Mouse (Mus musculus) heart, adult 2 months (tissue): ENCODE results near the gene Zbtb14.

ENCODE experiments used
- CTCF ChIP-seq: fragments of 200-600 bp; IDR thresholded peaks from 2 replicates; pipeline ENCODE4 v1.8.1; 2022; ENCODE audit warnings: antibody characterized with exemption, mild to moderate bottlenecking, moderate library complexity
- POLR2A ChIP-seq: fragments of 200-500 bp; IDR thresholded peaks from 2 replicates; pipeline ENCODE4 v1.6.1; 2011; ENCODE audit warnings: mild to moderate bottlenecking, low read depth, low read length, control low read depth; ENCODE audit not compliant: insufficient read depth

GRCm38 (mm10) chr17:69383941-69384665, 1.3 kb downstream of the Zbtb14 start:
- TF ChIP-seq CTCF, result no peak
- TF ChIP-seq POLR2A, result peak; percentile 77
